Mouse (Mus musculus) liver, embryonic 14.5 days (tissue): Measurements from ENCODE around the gene Klhdc8a. TPM values are rescaled to one million over a fixed set of nuclear protein-coding genes. Genes with fewer than 3 reads are reported as not detected.

ENCODE experiments used
- ATAC-seq: fragments of 200-750 bp; cut with Nextera tagmentation; 2 replicates; pipeline ENCODE4 v1.8.0; 2017; ENCODE audit warnings: moderate number of reproducible peaks, mild to moderate bottlenecking, moderate library complexity; ENCODE audit not compliant: insufficient read depth
- DNase-seq, 3 experiments: peaks; one replicate each; pipeline ENCODE4 v3.0.0-alpha.2; 2012 to 2013; ENCODE audit warnings: low read depth in 3 of 3, low spot score in 3 of 3
- H3K27ac ChIP-seq: fragments of 300-500 bp; sonication (generic); 2 replicates; pipeline ENCODE4 v1.5.1; 2014; ENCODE audit warnings: moderate library complexity, mild to moderate bottlenecking, control low read depth, inconsistent platforms
- H3K27me3 ChIP-seq: fragments of 300-500 bp; sonication (generic); 2 replicates; pipeline ENCODE4 v1.6.1; 2014; ENCODE audit warnings: mild to moderate bottlenecking, low read length, moderate library complexity; ENCODE audit not compliant: control insufficient read depth, insufficient read depth
- H3K36me3 ChIP-seq: fragments of 300-500 bp; sonication (generic); replicated peaks from 2 replicates; pipeline ENCODE4 v1.6.1; 2014; ENCODE audit warnings: low read depth; ENCODE audit not compliant: control insufficient read depth, insufficient read depth
- H3K4me1 ChIP-seq, 2 experiments: fragments of 200-500 bp in 1 of 2; fragments of 300-500 bp in 1 of 2; sonication (generic) in 1 of 2; replicated peaks; 2 replicates each; pipeline ENCODE4 v1.6.1; 2012 to 2014; ENCODE audit warnings: antibody characterized with exemption in 1 of 2, inconsistent platforms in 1 of 2, low read length in 1 of 2; ENCODE audit not compliant: control insufficient read depth in 2 of 2, insufficient read depth in 2 of 2
- H3K4me2 ChIP-seq: fragments of 300-500 bp; sonication (generic); 2 replicates; pipeline ENCODE4 v1.6.1; 2014; ENCODE audit warnings: low read depth, mild to moderate bottlenecking, control low read depth, moderate library complexity
- H3K4me3 ChIP-seq, 2 experiments: fragments of 200-500 bp in 1 of 2; fragments of 300-500 bp in 1 of 2; sonication (generic) in 1 of 2; 2 replicates each; pipeline ENCODE4 v1.5.1; 2012 to 2014; ENCODE audit warnings: low read depth in 2 of 2, low read length in 2 of 2, mild to moderate bottlenecking in 2 of 2, control low read depth in 1 of 2, inconsistent platforms in 1 of 2, moderate library complexity in 1 of 2; ENCODE audit not compliant: insufficient read depth in 1 of 2
- H3K9ac ChIP-seq: fragments of 300-500 bp; sonication (generic); replicated peaks from 2 replicates; pipeline ENCODE4 v1.6.1; 2014; ENCODE audit warnings: mild to moderate bottlenecking, control low read depth, moderate library complexity
- H3K9me3 ChIP-seq: fragments of 300-500 bp; sonication (generic); 2 replicates; pipeline ENCODE4 v1.6.1; 2016; ENCODE audit warnings: low read length, mixed read lengths; ENCODE audit not compliant: control insufficient read depth
- CTCF ChIP-seq: IDR thresholded peaks from 2 replicates; pipeline ENCODE4 v1.5.1; 2016; ENCODE audit warnings: antibody characterized with exemption, low read depth, control low read depth
- EP300 ChIP-seq: IDR thresholded peaks from 2 replicates; pipeline ENCODE4 v1.6.1; 2016; ENCODE audit warnings: antibody characterized with exemption, low read depth
- WGBS: fragments of 180-500 bp; shearing (Covaris S2); extraction: QIAGEN DNeasy Blood & Tissue Kit; methylation state at CpG from one replicate; pipeline ENCODE4 v1.1.7; 2014; ENCODE audit not compliant: insufficient replicate concordance; 5-methylcytosine and 5-hydroxymethylcytosine counted together
- polyA plus RNA-seq, 2 experiments: library from polyadenylated mRNA; depleted of rRNA in 1 of 2; stranded (reverse) in 1 of 2; unstranded in 1 of 2; fragments of >200 nt; fragmentation: Nextera tagmentation in 1 of 2; extraction: Ambion mirVana in 1 of 2; gene quantifications; 2 replicates each; pipeline versions ENCODE4 v1.2.1 to v1.2.3; 2012 to 2014

Klhdc8a gene
- polyA plus RNA-seq, 2 experiments: 0.04 to 0.13 TPM

DNA sequence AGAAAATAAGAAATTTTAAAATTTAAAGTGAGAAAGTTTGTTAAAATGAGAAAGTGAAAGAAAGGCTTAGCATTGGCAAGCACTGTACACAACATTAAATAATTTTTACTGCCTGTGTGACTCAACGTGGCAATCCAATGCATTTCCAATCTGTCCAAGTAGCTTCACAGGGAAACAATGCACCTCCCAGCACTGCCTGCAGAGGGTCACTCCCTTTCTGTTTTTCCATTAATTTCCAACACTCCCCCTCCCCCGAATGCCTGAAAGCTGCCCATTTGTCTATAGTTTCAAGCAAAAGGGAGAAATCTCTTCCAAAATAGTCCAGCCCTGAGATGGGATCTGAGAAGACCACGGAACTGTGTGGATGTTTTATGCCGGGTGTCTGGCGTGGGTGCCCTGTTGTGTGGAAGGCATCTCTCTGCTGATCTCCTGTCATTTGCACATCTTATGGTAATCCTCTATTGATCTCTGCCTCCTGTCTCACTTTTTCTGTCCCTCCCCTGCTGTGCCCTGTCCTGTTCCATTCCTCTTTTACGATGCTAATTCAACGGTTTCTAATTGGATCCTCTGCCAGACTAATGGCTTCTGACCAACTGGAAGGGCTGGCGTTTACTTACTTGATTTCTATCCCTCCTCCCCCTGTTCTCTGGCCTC lies 16.8 kb upstream of the Klhdc8a start:
- no peak overlapping the region for H3K27ac ChIP-seq
- H3K36me3 ChIP-seq: no peaks in the 10 kb centered on the region
- no peaks in the 10 kb centered on the region for H3K27me3 ChIP-seq
- DNase-seq: no peak
- no peak overlapping the region for H3K9ac ChIP-seq
- WGBS: 34% methylated on average over 8 of the region's 8 CpGs
- no peak overlapping the region for H3K4me2 ChIP-seq
- H3K9me3 ChIP-seq: no peaks in the 10 kb centered on the region
- no peak for ATAC-seq
- H3K4me1 ChIP-seq: no peaks in the 10 kb centered on the region
- no peak overlapping the region for H3K4me3 ChIP-seq
- TF ChIP-seq CTCF: no peak
- TF ChIP-seq EP300: no peak

DNA sequence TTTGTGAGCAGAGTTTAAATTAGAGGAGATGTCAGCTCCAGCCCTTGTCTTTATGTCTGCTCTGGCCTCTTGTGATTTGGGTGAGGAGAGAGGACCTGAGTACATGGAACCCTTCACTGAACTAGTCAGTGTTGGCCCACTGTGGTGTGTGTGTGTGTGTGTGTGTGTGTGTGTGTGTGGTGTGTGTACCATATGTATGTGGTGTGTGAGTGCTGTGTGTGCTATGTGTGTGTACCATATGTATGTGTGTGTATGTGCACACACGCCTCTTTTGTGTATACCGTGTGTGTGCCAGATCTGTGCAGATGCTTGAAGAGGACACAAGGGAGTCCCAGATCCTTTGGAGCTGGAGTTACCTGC lies 16.3 kb upstream of the Klhdc8a start:
- no peak overlapping the region for H3K27ac ChIP-seq
- H3K4me2 ChIP-seq: no peak overlapping the region
- H3K36me3 ChIP-seq: no peaks in the 10 kb centered on the region
- DNase-seq (no peak), ATAC-seq (no peak)
- H3K4me1 ChIP-seq: no peaks in the 10 kb centered on the region
- no peak for TF ChIP-seq EP300
- H3K9ac ChIP-seq: no peak overlapping the region
- H3K27me3 ChIP-seq: no peaks in the 10 kb centered on the region
- 82% methylated on average over 2 of the region's 2 CpGs for WGBS
- H3K4me3 ChIP-seq: no peak overlapping the region
- H3K9me3 ChIP-seq: no peaks in the 10 kb centered on the region

DNA sequence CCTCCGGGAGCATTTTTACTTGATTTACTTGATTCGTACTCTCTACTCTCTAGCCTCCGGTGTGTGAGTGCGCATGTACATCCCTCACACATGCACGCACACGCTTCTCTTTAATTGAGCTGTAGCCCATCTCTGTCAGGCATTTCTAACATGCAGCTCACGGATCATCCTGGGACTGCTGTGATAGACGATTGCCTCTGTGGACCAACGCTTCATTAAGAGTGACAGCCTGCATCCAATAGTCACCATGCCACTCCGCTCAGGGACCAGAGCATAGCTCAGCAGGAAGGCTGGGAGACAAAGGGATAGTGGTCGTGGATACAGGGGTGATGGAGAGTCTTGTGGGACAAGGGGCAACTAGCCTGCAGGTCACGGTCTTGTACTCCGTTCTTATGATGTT lies 15.4 kb upstream of the Klhdc8a start:
- H3K27me3 ChIP-seq: no peaks in the 10 kb centered on the region
- no peak overlapping the region for H3K9ac ChIP-seq
- no peak overlapping the region for H3K4me3 ChIP-seq
- 68% methylated on average over 13 of the region's 13 CpGs for WGBS
- DNase-seq (no peak), ATAC-seq (no peak)
- TF ChIP-seq CTCF (no peak), EP300 (no peak)
- H3K4me1 ChIP-seq: no peaks in the 10 kb centered on the region
- no peaks in the 10 kb centered on the region for H3K36me3 ChIP-seq
- H3K27ac ChIP-seq: no peak overlapping the region
- no peak overlapping the region for H3K4me2 ChIP-seq
- H3K9me3 ChIP-seq: no peaks in the 10 kb centered on the region

DNA sequence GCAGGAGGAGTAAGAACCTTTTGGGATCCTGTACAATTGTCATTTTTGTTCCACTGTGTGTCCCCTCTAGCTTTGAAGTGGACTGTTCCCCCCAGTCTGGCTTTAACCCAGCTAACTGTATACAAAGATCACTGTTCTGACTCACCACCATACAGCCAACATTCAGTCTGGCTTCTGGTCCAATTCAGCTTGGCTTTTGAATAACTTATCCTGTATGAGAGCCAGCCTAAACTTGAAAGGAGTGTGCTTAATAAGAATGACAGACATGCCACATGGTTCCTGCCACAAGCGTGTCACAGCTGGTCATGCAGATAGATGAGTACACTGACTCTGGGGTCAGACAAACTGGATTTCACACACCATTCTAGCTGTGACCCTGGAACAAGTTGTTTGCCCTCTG lies 11.7 kb upstream of the Klhdc8a start:
- Histone ChIP-seq H3K36me3 (no peaks in the 10 kb centered on the region), H3K27me3 (no peaks in the 10 kb centered on the region), H3K4me1 (no peaks in the 10 kb centered on the region), H3K9ac (no peak overlapping the region), H3K4me2 (no peak overlapping the region), H3K9me3 (no peaks in the 10 kb centered on the region), H3K27ac (no peak overlapping the region), H3K4me3 (no peak overlapping the region)
- no peak for DNase-seq
- no peak for ATAC-seq
- TF ChIP-seq EP300 (no peak), CTCF (no peak)
- 58% methylated on average over 1 of the region's 1 CpGs for WGBS

DNA sequence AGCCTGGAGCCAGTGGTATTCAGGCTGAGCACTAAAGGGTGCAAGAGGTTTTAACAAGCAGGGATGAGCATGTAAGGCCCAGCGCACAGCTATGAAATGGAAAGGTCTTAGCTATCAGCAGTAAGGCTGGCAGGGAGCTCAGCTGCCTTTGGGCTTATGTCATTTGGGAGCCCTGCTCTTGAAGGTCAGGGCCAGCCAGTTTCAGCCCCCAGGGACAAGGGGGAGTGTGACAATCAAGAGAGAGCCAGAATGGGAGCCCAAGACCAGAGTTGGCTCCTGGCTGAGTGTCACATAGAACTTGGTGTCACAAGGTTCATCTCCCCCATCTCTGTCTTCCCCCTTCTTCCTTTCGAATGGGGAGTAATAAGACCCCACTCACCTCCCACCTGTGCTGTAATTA lies 11.0 kb upstream of the Klhdc8a start:
- Histone ChIP-seq H3K36me3 (no peaks in the 10 kb centered on the region), H3K4me1 (no peaks in the 10 kb centered on the region), H3K4me2 (no peak overlapping the region), H3K27me3 (no peaks in the 10 kb centered on the region), H3K27ac (no peak overlapping the region), H3K4me3 (no peak overlapping the region), H3K9me3 (no peaks in the 10 kb centered on the region), H3K9ac (no peak overlapping the region)
- no peak for ATAC-seq
- no peak for TF ChIP-seq CTCF
- TF ChIP-seq EP300: no peak
- WGBS: 49% methylated on average over 2 of the region's 2 CpGs
- no peak for DNase-seq
